Mouse (Mus musculus) lung, postnatal 0 days (tissue): ENCODE data around the gene Gm21797. TPM values are rescaled to one million over a fixed set of nuclear protein-coding genes. Genes with fewer than 3 reads are reported as not detected.
"Not testable (repeated sequence)": the region's sequence is repeated elsewhere in the genome, so short reads cannot be mapped to it uniquely, and the experiment has no call there.

Experiments used
- ATAC-seq: fragments of 200-750 bp; cut with Nextera tagmentation; 2 replicates; pipeline ENCODE4 v1.8.0; 2017; ENCODE audit warnings: moderate library complexity
- DNase-seq: peaks from one replicate; pipeline ENCODE4 v3.0.0-alpha.2; 2016; ENCODE audit warnings: low spot score
- H3K27ac ChIP-seq: fragments of 300-500 bp; sonication (generic); 2 replicates; pipeline ENCODE4 v1.5.1; 2014; ENCODE audit warnings: antibody characterized with exemption, mild to moderate bottlenecking, low read length, mixed read lengths
- H3K27me3 ChIP-seq: fragments of 300-500 bp; sonication (generic); replicated peaks from 2 replicates; pipeline ENCODE4 v1.6.1; 2014; ENCODE audit warnings: low read length, mixed read lengths; ENCODE audit not compliant: insufficient read depth
- H3K36me3 ChIP-seq: fragments of 300-500 bp; sonication (generic); 2 replicates; pipeline ENCODE4 v1.6.1; 2014; ENCODE audit warnings: low read length, mixed read lengths; ENCODE audit not compliant: insufficient read depth
- H3K4me1 ChIP-seq: fragments of 300-500 bp; sonication (generic); 2 replicates; pipeline ENCODE4 v1.6.1; 2014; ENCODE audit warnings: antibody characterized with exemption, low read depth, low read length, mixed read lengths; ENCODE audit not compliant: insufficient read depth
- H3K4me2 ChIP-seq: fragments of 300-500 bp; sonication (generic); replicated peaks from 2 replicates; pipeline ENCODE4 v1.6.1; 2014; ENCODE audit warnings: low read depth, mild to moderate bottlenecking, low read length, moderate library complexity, mixed read lengths
- H3K4me3 ChIP-seq: fragments of 300-500 bp; sonication (generic); 2 replicates; pipeline ENCODE4 v1.5.1; 2014; ENCODE audit warnings: low read depth, low read length
- H3K9ac ChIP-seq: fragments of 300-500 bp; sonication (generic); replicated peaks from 2 replicates; pipeline ENCODE4 v1.6.1; 2014; ENCODE audit warnings: low read depth, mild to moderate bottlenecking
- H3K9me3 ChIP-seq: fragments of 300-500 bp; sonication (generic); 2 replicates; pipeline ENCODE4 v1.6.1; 2016; ENCODE audit warnings: low read length, mixed read lengths
- WGBS: fragments of 180-500 bp; shearing (Covaris S2); extraction: QIAGEN DNeasy Blood & Tissue Kit; methylation state at CpG from one replicate; pipeline ENCODE4 v1.1.7; 2014; 5-methylcytosine and 5-hydroxymethylcytosine counted together
- polyA plus RNA-seq: library from polyadenylated mRNA; unstranded; fragments of >200 nt; fragmentation: Nextera tagmentation; extraction: Ambion mirVana; gene quantifications from 2 replicates; pipeline ENCODE4 v1.2.1, GENCODE M21; 2015

The Gm21797 gene
- not detected in 2 replicates for polyA plus RNA-seq

- H3K27ac ChIP-seq, H3K4me3 ChIP-seq, DNase-seq, H3K4me2 ChIP-seq, ATAC-seq, H3K9me3 ChIP-seq, H3K36me3 ChIP-seq, H3K4me1 ChIP-seq, H3K9ac ChIP-seq, H3K27me3 ChIP-seq: not testable (repeated sequence)
- no CpG with 5 or more reads among the region's 3 CpGs for WGBS
Observed at GRCm38 (mm10) chrY:40775665-40776064, at the start of gene Gm21797. Gene Gm21797 (minus strand): TSS chrY:40775765.

GRCm38 (mm10) chrY:40804614-40805013, 29.0 kb upstream of the Gm21797 start, which contains the start of gene Gm20795:
Gene Gm20795 (plus strand): TSS chrY:40804914.
- not testable (repeated sequence) for H3K9ac ChIP-seq, ATAC-seq, H3K27me3 ChIP-seq, H3K9me3 ChIP-seq, H3K36me3 ChIP-seq, DNase-seq, H3K4me2 ChIP-seq, H3K27ac ChIP-seq, H3K4me3 ChIP-seq, H3K4me1 ChIP-seq

Other genes starting within 250 kb of the Gm21797 start
- not detected in 2 replicates for gene Gm21852, start 123.8 kb downstream of the Gm21797 start, polyA plus RNA-seq
- gene Gm20795, start 29.1 kb upstream of the Gm21797 start, polyA plus RNA-seq: not detected in 2 replicates